In genomic region chr1:52232766-52233140, GRCm38 (mm10) we compare ENCODE assay signal across 8 mouse cellular contexts. TPM values are rescaled to one million over a fixed set of nuclear protein-coding genes. Genes with fewer than 3 reads are reported as not detected.
A peak's percentile ranks its signal among the peaks of the same experiment; 100 is the strongest.
DNase-seq lines count a peak whose midpoint lies in the region; ATAC-seq and TF ChIP-seq lines count a peak whose summit lies in the region.

No protein-coding gene starts in this region.

- peak overlapping the region; percentile 92 for H3K4me3 ChIP-seq in cerebellum, adult 2 months (replicated peaks; ENCODE audit: insufficient read depth, low read depth, low read length)
- peak overlapping the region; percentile 99 for H3K4me3 ChIP-seq in megakaryocyte, embryonic 14.5 days (replicated peaks)
- H3K4me3 ChIP-seq in limb, embryonic 12.5 days (replicated peaks): peak overlapping the region; percentile 94
- peak overlapping the region; percentile 94 for H3K4me3 ChIP-seq in stomach, embryonic 15.5 days (replicated peaks)

- no peaks in the 10 kb centered on the region for H3K36me3 ChIP-seq in megakaryocyte, embryonic 14.5 days (replicated peaks; ENCODE audit: low read length)
- H3K36me3 ChIP-seq in limb, embryonic 12.5 days: no peaks in the 10 kb centered on the region
- H3K36me3 ChIP-seq in stomach, embryonic 15.5 days: no peaks in the 10 kb centered on the region

- no peak for ATAC-seq in megakaryocyte, adult 5-6 weeks (ENCODE audit: poor library complexity, severe bottlenecking)
- peak; percentile 79; the same call in 1 of the 2 replicates for ATAC-seq in limb, embryonic 12.5 days (ENCODE audit: insufficient number of reproducible peaks, insufficient read depth, low FRiP score, low TSS enrichment, low read depth)
- ATAC-seq in stomach, embryonic 15.5 days (ENCODE audit: insufficient read depth, low FRiP score, low read depth): peak; percentile 49; the same call in 1 of the 2 replicates

- TF ChIP-seq POLR2A in cerebellum, adult 2 months (IDR thresholded peaks at IDR 0.05; ENCODE audit: borderline replicate concordance, insufficient read depth, low read length): no peak

- peak overlapping the region; percentile 95 for H3K9ac ChIP-seq in limb, embryonic 12.5 days (replicated peaks)
- H3K9ac ChIP-seq in stomach, embryonic 15.5 days: peak overlapping the region; percentile 58

- peak overlapping the region; percentile 98 for H3K27ac ChIP-seq in cerebellum, adult 2 months (ENCODE audit: insufficient read depth, low read length)
- H3K27ac ChIP-seq in limb, embryonic 12.5 days: peak overlapping the region; percentile 96
- H3K27ac ChIP-seq in stomach, embryonic 15.5 days: peak overlapping the region; percentile 96

- H3K9me3 ChIP-seq in megakaryocyte, embryonic 14.5 days: no peaks in the 10 kb centered on the region
- no peaks in the 10 kb centered on the region for H3K9me3 ChIP-seq in limb, embryonic 12.5 days
- no peaks in the 10 kb centered on the region for H3K9me3 ChIP-seq in stomach, embryonic 15.5 days

- no peak for DNase-seq in cerebellum, adult 2 months
- DNase-seq in cerebellum, adult 9-10 months: no peak
- DNase-seq in left cerebral cortex, adult 11 months (ENCODE audit: low spot score): no peak
- DNase-seq in natural killer cell, adult 2 months (ENCODE audit: low spot score in 2 of 2): no peak

- peak overlapping the region; percentile 81 for H3K4me2 ChIP-seq in limb, embryonic 12.5 days
- peak overlapping the region; percentile 60 for H3K4me2 ChIP-seq in stomach, embryonic 15.5 days

- TF ChIP-seq CTCF in cerebellum, adult 2 months (IDR thresholded peaks at IDR 0.05; ENCODE audit: borderline replicate concordance, insufficient read depth, low read depth, low read length): no peak

- H3K4me1 ChIP-seq in cerebellum, adult 2 months (ENCODE audit: control insufficient read depth, insufficient read depth, low read length): peaks cover 3% of the 10 kb centered on the region; the same call in 1 of the 2 replicates
- H3K4me1 ChIP-seq in megakaryocyte, embryonic 14.5 days: peaks cover 45% of the 10 kb centered on the region
- H3K4me1 ChIP-seq in limb, embryonic 12.5 days (replicated peaks): peaks cover 14% of the 10 kb centered on the region
- H3K4me1 ChIP-seq in stomach, embryonic 15.5 days: no peaks in the 10 kb centered on the region

- WGBS in cerebellum, adult 2 months: under 1% methylated on average over 56 of the region's 57 CpGs
- WGBS in limb, embryonic 12.5 days: under 1% methylated on average over 57 of the region's 57 CpGs
- under 1% methylated on average over 55 of the region's 57 CpGs for WGBS in stomach, embryonic 15.5 days

- H3K27me3 ChIP-seq in cerebellum, adult 2 months (ENCODE audit: control insufficient read depth, insufficient read depth, low read length): no peaks in the 10 kb centered on the region
- no peaks in the 10 kb centered on the region for H3K27me3 ChIP-seq in megakaryocyte, embryonic 14.5 days (replicated peaks)
- H3K27me3 ChIP-seq in limb, embryonic 12.5 days: no peaks in the 10 kb centered on the region
- H3K27me3 ChIP-seq in stomach, embryonic 15.5 days (replicated peaks): no peaks in the 10 kb centered on the region

RNA-seq across cellular contexts. Expression of gene Gls, which starts 0.3 kb away (rescaled TPM):
- polyA plus RNA-seq in cerebellum, adult 2 months (2012; rRNA removed): 234 and 248 TPM in 2 replicates
- polyA plus RNA-seq in megakaryocyte, embryonic 14.5 days (2012; ENCODE audit: insufficient read depth, low replicate concordance): 10.6 and 17.9 TPM in 2 replicates
- 136 and 170 TPM in 2 replicates for total RNA-seq in megakaryocyte, adult 5-6 weeks (2015)
- 118 and 133 TPM in 2 replicates for total RNA-seq in megakaryocyte, adult 5-6 weeks (2017)
- polyA plus RNA-seq in limb, embryonic 12.5 days (2016; fragmentation: Nextera tagmentation; extraction: Ambion mirVana): 33.5 and 35.6 TPM in 2 replicates
- polyA plus RNA-seq in stomach, embryonic 15.5 days (2015; fragmentation: Nextera tagmentation; extraction: Ambion mirVana): 21.7 and 23.3 TPM in 2 replicates
